Mouse (Mus musculus) kidney, adult 2 months (tissue): ENCODE measurements at regions not wholly inside any gene's neighbourhood (a gene's known extent, or its start where the extent isn't known, plus 50 kb on each side); places are given as distances from the start of the nearest gene placed in this dataset.

Experiments
- DNase-seq: peaks from one replicate; pipeline ENCODE4 v3.0.0; 2021
- H3K27ac ChIP-seq: fragments of 200-500 bp; 2 replicates; pipeline ENCODE4 v1.5.1; 2012; ENCODE audit warnings: low read depth, low read length, control low read depth, inconsistent platforms; ENCODE audit not compliant: insufficient read depth
- H3K27me3 ChIP-seq: fragments of 200-500 bp; replicated peaks from 2 replicates; pipeline ENCODE4 v1.6.1; 2012; ENCODE audit warnings: mild to moderate bottlenecking, moderate library complexity, low read length, inconsistent platforms; ENCODE audit not compliant: control insufficient read depth, insufficient read depth
- H3K36me3 ChIP-seq: fragments of 200-500 bp; 2 replicates; pipeline ENCODE4 v1.6.1; 2012; ENCODE audit warnings: mild to moderate bottlenecking, moderate library complexity, low read length, inconsistent platforms; ENCODE audit not compliant: control insufficient read depth, insufficient read depth
- H3K4me1 ChIP-seq: fragments of 200-500 bp; 2 replicates; pipeline ENCODE4 v1.6.1; 2011; ENCODE audit warnings: low read length; ENCODE audit not compliant: control insufficient read depth, insufficient read depth
- H3K4me3 ChIP-seq: fragments of 200-500 bp; 2 replicates; pipeline ENCODE4 v1.5.1; 2011; ENCODE audit warnings: mild to moderate bottlenecking, low read depth, low read length, control low read depth; ENCODE audit not compliant: insufficient read depth
- CTCF ChIP-seq: fragments of 200-500 bp; conservative IDR thresholded peaks from 2 replicates; pipeline ENCODE4 v1.5.1; 2011; ENCODE audit warnings: low read depth, mild to moderate bottlenecking, control low read depth, low read length, moderate library complexity, mixed read lengths; ENCODE audit not compliant: insufficient read depth, insufficient read length
- POLR2A ChIP-seq: fragments of 200-500 bp; IDR thresholded peaks from one replicate; pipeline ENCODE4 v1.6.1; 2011; ENCODE audit warnings: low read depth, low read length, control low read depth
- WGBS: fragments of 180-500 bp; shearing (Covaris S2); methylation state at CpG from one replicate; pipeline ENCODE4 v1.1.7; 2018; 5-methylcytosine and 5-hydroxymethylcytosine counted together

- Histone ChIP-seq H3K4me1 (no peaks in the 10 kb centered on the region), H3K27me3 (no peaks in the 10 kb centered on the region), H3K4me3 (no peak overlapping the region), H3K36me3 (no peaks in the 10 kb centered on the region), H3K27ac (no peak overlapping the region)
- 70% methylated on average over 2 of the region's 2 CpGs for WGBS
- TF ChIP-seq CTCF, result no peak
- no peak for TF ChIP-seq POLR2A
- DNase-seq, result no peak
These were observed 56.9 kb downstream of the Spata19 start for GRCm38 (mm10) chr9:27453476-27453875.

- H3K27me3 ChIP-seq, result no peaks in the 10 kb centered on the region
- no peaks in the 10 kb centered on the region for H3K4me1 ChIP-seq
- no peak for DNase-seq
- H3K27ac ChIP-seq, result no peak overlapping the region
- TF ChIP-seq CTCF (no peak), POLR2A (no peak)
- no peaks in the 10 kb centered on the region for H3K36me3 ChIP-seq
- 47% methylated on average over 10 of the region's 10 CpGs for WGBS
- H3K4me3 ChIP-seq, result no peak overlapping the region
These were observed 57.5 kb downstream of the Spata19 start for GRCm38 (mm10) chr9:27453924-27454652.

GRCm38 (mm10) chr9:27458335-27459040 is 61.9 kb downstream of the Spata19 start:
- H3K36me3 ChIP-seq, result no peaks in the 10 kb centered on the region
- 50% methylated on average over 3 of the region's 3 CpGs for WGBS

GRCm38 (mm10) chr9:27461029-27461428 is 64.4 kb downstream of the Spata19 start:
- DNase-seq, result no peak
- TF ChIP-seq POLR2A (no peak), CTCF (no peak)

More at GRCm38 (mm10) chr9:27458335-27459040, 61.9 kb downstream of the Spata19 start:
- Histone ChIP-seq H3K27ac (no peak overlapping the region), H3K27me3 (no peaks in the 10 kb centered on the region), H3K4me3 (no peak overlapping the region), H3K4me1 (no peaks in the 10 kb centered on the region)
- TF ChIP-seq POLR2A (no peak), CTCF (no peak)
- no peak for DNase-seq

GRCm38 (mm10) chr9:27464006-27464405 is 67.4 kb downstream of the Spata19 start:
- Histone ChIP-seq H3K4me3 (no peak overlapping the region), H3K4me1 (no peaks in the 10 kb centered on the region), H3K27me3 (no peaks in the 10 kb centered on the region), H3K27ac (no peak overlapping the region), H3K36me3 (no peaks in the 10 kb centered on the region)
- DNase-seq, result no peak
- 85% methylated on average over 1 of the region's 1 CpGs for WGBS
- no peak for TF ChIP-seq CTCF
- TF ChIP-seq POLR2A, result no peak

More at GRCm38 (mm10) chr9:27461029-27461428, 64.4 kb downstream of the Spata19 start:
- 25% methylated on average over 8 of the region's 8 CpGs for WGBS
- Histone ChIP-seq H3K4me3 (no peak overlapping the region), H3K27me3 (no peaks in the 10 kb centered on the region), H3K36me3 (no peaks in the 10 kb centered on the region), H3K4me1 (no peaks in the 10 kb centered on the region), H3K27ac (no peak overlapping the region)

- no peaks in the 10 kb centered on the region for H3K36me3 ChIP-seq
- H3K4me3 ChIP-seq, result no peak overlapping the region
- 90% methylated on average over 10 of the region's 10 CpGs for WGBS
- TF ChIP-seq POLR2A (no peak), CTCF (no peak)
- no peak for DNase-seq
- H3K27me3 ChIP-seq, result no peaks in the 10 kb centered on the region
- no peak overlapping the region for H3K27ac ChIP-seq
- H3K4me1 ChIP-seq, result no peaks in the 10 kb centered on the region
These were observed 78.9 kb downstream of the Spata19 start for GRCm38 (mm10) chr9:27475468-27475867.

- H3K27ac ChIP-seq, result no peak overlapping the region
- H3K36me3 ChIP-seq, result no peaks in the 10 kb centered on the region
- TF ChIP-seq POLR2A (no peak), CTCF (no peak)
- WGBS, result 77% methylated on average over 5 of the region's 5 CpGs
- DNase-seq, result no peak
- no peaks in the 10 kb centered on the region for H3K27me3 ChIP-seq
- H3K4me3 ChIP-seq, result no peak overlapping the region
- H3K4me1 ChIP-seq, result no peaks in the 10 kb centered on the region
These were observed 80.0 kb downstream of the Spata19 start for GRCm38 (mm10) chr9:27476636-27477035.
